ENCODE assay signal across 8 mouse cellular contexts in the genomic region with DNA sequence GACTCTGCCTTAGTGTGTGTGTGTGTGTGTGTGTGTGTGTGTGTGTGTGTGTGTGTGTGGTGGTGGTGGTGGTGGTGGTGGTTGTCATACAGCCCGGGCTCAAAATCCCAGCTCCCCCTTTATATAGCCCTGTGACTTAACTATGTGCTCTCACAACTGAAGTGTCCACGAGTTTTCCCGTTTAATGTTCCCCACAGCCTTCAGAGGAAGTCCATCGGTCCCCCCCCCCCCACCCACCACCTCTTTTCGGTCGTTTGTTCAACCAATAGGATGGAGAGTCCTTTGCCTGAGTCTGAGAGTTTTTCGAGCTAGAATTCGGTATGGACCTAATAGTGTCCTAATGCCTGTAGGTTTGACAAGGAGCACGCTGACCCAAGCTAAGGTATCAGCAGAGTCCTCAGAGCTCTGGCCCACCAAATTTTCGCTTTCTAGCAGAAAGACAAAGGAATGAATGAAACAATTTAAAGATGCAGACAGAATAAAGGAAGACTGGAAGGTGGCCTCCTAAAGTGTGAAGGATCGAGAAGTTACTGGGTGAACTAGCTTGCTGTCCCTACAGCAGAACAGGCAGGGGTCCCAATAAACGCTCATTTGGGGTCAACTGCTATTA. TPM values are rescaled to one million over a fixed set of nuclear protein-coding genes. Genes with fewer than 3 reads are reported as not detected.
DNase-seq lines count a peak whose midpoint lies in the region; ATAC-seq and TF ChIP-seq lines count a peak whose summit lies in the region.

No protein-coding gene starts in this region.

- 35% methylated on average over 12 of the region's 12 CpGs for WGBS in kidney, postnatal 0 days
- WGBS in embryonic facial prominence, embryonic 13.5 days, result 37% methylated on average over 12 of the region's 12 CpGs
- WGBS in intestine, embryonic 16.5 days, result 30% methylated on average over 12 of the region's 12 CpGs
- WGBS in neural tube, embryonic 12.5 days, result 30% methylated on average over 12 of the region's 12 CpGs

- TF ChIP-seq CTCF in kidney, postnatal 0 days (IDR thresholded peaks at IDR 0.05; ENCODE audit: low read depth), result no peak

- H3K9ac ChIP-seq in kidney, postnatal 0 days (ENCODE audit: low read depth, low read length), result peak overlapping the region; percentile 72; the same call in 1 of the 2 replicates
- H3K9ac ChIP-seq in embryonic facial prominence, embryonic 13.5 days, result peak overlapping the region; percentile 83
- H3K9ac ChIP-seq in intestine, embryonic 16.5 days (ENCODE audit: low read depth, low read length), result peak overlapping the region; percentile 78
- H3K9ac ChIP-seq in neural tube, embryonic 12.5 days, result peak overlapping the region; percentile 89

- H3K4me2 ChIP-seq in kidney, postnatal 0 days (ENCODE audit: low read length), result peak overlapping the region; percentile 92
- peak overlapping the region; percentile 90 for H3K4me2 ChIP-seq in embryonic facial prominence, embryonic 13.5 days
- H3K4me2 ChIP-seq in intestine, embryonic 16.5 days (ENCODE audit: low read depth, low read length), result peak overlapping the region; percentile 72
- H3K4me2 ChIP-seq in neural tube, embryonic 12.5 days (replicated peaks), result peak overlapping the region; percentile 76

- H3K4me3 ChIP-seq in kidney, postnatal 0 days (replicated peaks; ENCODE audit: low read depth, low read length), result peak overlapping the region; percentile 69
- peak overlapping the region; percentile 72 for H3K4me3 ChIP-seq in embryonic facial prominence, embryonic 13.5 days
- H3K4me3 ChIP-seq in intestine, embryonic 16.5 days (ENCODE audit: low read length), result peak overlapping the region; percentile 69
- peak overlapping the region; percentile 67 for H3K4me3 ChIP-seq in neural tube, embryonic 12.5 days

- H3K9me3 ChIP-seq in kidney, postnatal 0 days (replicated peaks; ENCODE audit: low read length), result no peaks in the 10 kb centered on the region
- H3K9me3 ChIP-seq in embryonic facial prominence, embryonic 13.5 days, result no peaks in the 10 kb centered on the region
- H3K9me3 ChIP-seq in intestine, embryonic 16.5 days (ENCODE audit: control insufficient read depth, low read length), result no peaks in the 10 kb centered on the region
- H3K9me3 ChIP-seq in neural tube, embryonic 12.5 days, result no peaks in the 10 kb centered on the region

- 0 out of 2 replicates have a peak, but pooled peaks cover 14% of the 10 kb centered on the region for H3K36me3 ChIP-seq in kidney, postnatal 0 days (ENCODE audit: insufficient read depth, low read length)
- H3K36me3 ChIP-seq in embryonic facial prominence, embryonic 13.5 days, result peaks cover 21% of the 10 kb centered on the region
- H3K36me3 ChIP-seq in intestine, embryonic 16.5 days (ENCODE audit: control insufficient read depth, insufficient read depth, low read length), result peaks cover 5% of the 10 kb centered on the region; the same call in 1 of the 2 replicates
- H3K36me3 ChIP-seq in neural tube, embryonic 12.5 days, result peaks cover 19% of the 10 kb centered on the region

- ATAC-seq in kidney, postnatal 0 days (replicated peaks; ENCODE audit: low FRiP score, low read depth), result no peak
- no peak for ATAC-seq in embryonic facial prominence, embryonic 13.5 days (ENCODE audit: insufficient number of reproducible peaks, insufficient read depth, low FRiP score, low TSS enrichment, low read depth)
- no peak for ATAC-seq in intestine, embryonic 16.5 days
- ATAC-seq in neural tube, embryonic 12.5 days (ENCODE audit: low FRiP score, low read depth), result no peak

- peak overlapping the region; percentile 16; the same call in 1 of the 2 replicates for H3K27ac ChIP-seq in kidney, postnatal 0 days
- peak overlapping the region; percentile 60 for H3K27ac ChIP-seq in embryonic facial prominence, embryonic 13.5 days
- H3K27ac ChIP-seq in intestine, embryonic 16.5 days (ENCODE audit: low read length), result peak overlapping the region; percentile 68
- no peak overlapping the region for H3K27ac ChIP-seq in neural tube, embryonic 12.5 days

- no peak for DNase-seq in kidney, postnatal 0 days (ENCODE audit: low spot score)
- no peak for DNase-seq in kidney, adult 8-10 months
- no peak for DNase-seq in cerebellum, adult 11 months
- no peak for DNase-seq in layer of hippocampus, adult 9-10 months (ENCODE audit: low spot score)
- no peak for DNase-seq in yolk sac, embryonic 10.5 days (ENCODE audit: low spot score)

- H3K27me3 ChIP-seq in kidney, postnatal 0 days (ENCODE audit: insufficient read depth, low read length), result no peaks in the 10 kb centered on the region
- H3K27me3 ChIP-seq in embryonic facial prominence, embryonic 13.5 days, result no peaks in the 10 kb centered on the region
- H3K27me3 ChIP-seq in intestine, embryonic 16.5 days (replicated peaks; ENCODE audit: control insufficient read depth, insufficient read depth, low read length), result no peaks in the 10 kb centered on the region
- peaks cover 9% of the 10 kb centered on the region for H3K27me3 ChIP-seq in neural tube, embryonic 12.5 days (replicated peaks)

- peaks cover 32% of the 10 kb centered on the region for H3K4me1 ChIP-seq in kidney, postnatal 0 days (replicated peaks; ENCODE audit: insufficient read depth, low read length)
- H3K4me1 ChIP-seq in embryonic facial prominence, embryonic 13.5 days, result peaks cover 72% of the 10 kb centered on the region
- peaks cover 51% of the 10 kb centered on the region for H3K4me1 ChIP-seq in intestine, embryonic 16.5 days (ENCODE audit: control insufficient read depth, insufficient read depth, low read length)
- peaks cover 60% of the 10 kb centered on the region for H3K4me1 ChIP-seq in neural tube, embryonic 12.5 days

RNA-seq across cellular contexts. Expression of a gene that starts 1.1 kb away (rescaled TPM):
- 144 and 174 TPM in 2 replicates for polyA plus RNA-seq in kidney, postnatal 0 days (2015; fragmentation: Nextera tagmentation; extraction: Ambion mirVana)
- 84.9 and 120 TPM in 2 replicates for polyA plus RNA-seq in embryonic facial prominence, embryonic 13.5 days (2015; fragmentation: Nextera tagmentation; extraction: Ambion mirVana)
- polyA plus RNA-seq in intestine, embryonic 16.5 days (2015; fragmentation: Nextera tagmentation; extraction: Ambion mirVana), result 57.9 and 58.2 TPM in 2 replicates
- 324 and 325 TPM in 2 replicates for polyA plus RNA-seq in neural tube, embryonic 12.5 days (2016; fragmentation: Nextera tagmentation; extraction: Ambion mirVana)

RNA-seq across cellular contexts. Expression of a gene that starts 2.6 kb away (rescaled TPM):
- polyA plus RNA-seq in kidney, postnatal 0 days (2015; fragmentation: Nextera tagmentation; extraction: Ambion mirVana), result 24.6 and 28.5 TPM in 2 replicates
- polyA plus RNA-seq in embryonic facial prominence, embryonic 13.5 days (2015; fragmentation: Nextera tagmentation; extraction: Ambion mirVana), result 41.5 and 42.4 TPM in 2 replicates
- 198 and 222 TPM in 2 replicates for polyA plus RNA-seq in intestine, embryonic 16.5 days (2015; fragmentation: Nextera tagmentation; extraction: Ambion mirVana)
- polyA plus RNA-seq in neural tube, embryonic 12.5 days (2016; fragmentation: Nextera tagmentation; extraction: Ambion mirVana), result 25.7 and 33.4 TPM in 2 replicates

RNA-seq across cellular contexts. Expression of a gene that starts 6.6 kb away (rescaled TPM):
- polyA plus RNA-seq in kidney, postnatal 0 days (2015; fragmentation: Nextera tagmentation; extraction: Ambion mirVana), result 128 and 129 TPM in 2 replicates
- polyA plus RNA-seq in embryonic facial prominence, embryonic 13.5 days (2015; fragmentation: Nextera tagmentation; extraction: Ambion mirVana), result 84.4 and 95.1 TPM in 2 replicates
- polyA plus RNA-seq in intestine, embryonic 16.5 days (2015; fragmentation: Nextera tagmentation; extraction: Ambion mirVana), result 176 and 195 TPM in 2 replicates
- polyA plus RNA-seq in neural tube, embryonic 12.5 days (2016; fragmentation: Nextera tagmentation; extraction: Ambion mirVana), result 90.2 and 93.0 TPM in 2 replicates

RNA-seq across cellular contexts. Expression of a gene that starts 13.8 kb away (rescaled TPM):
- 52.8 and 56.6 TPM in 2 replicates for polyA plus RNA-seq in kidney, postnatal 0 days (2015; fragmentation: Nextera tagmentation; extraction: Ambion mirVana)
- polyA plus RNA-seq in embryonic facial prominence, embryonic 13.5 days (2015; fragmentation: Nextera tagmentation; extraction: Ambion mirVana), result 53.4 and 58.6 TPM in 2 replicates
- polyA plus RNA-seq in intestine, embryonic 16.5 days (2015; fragmentation: Nextera tagmentation; extraction: Ambion mirVana), result 18.3 and 21.5 TPM in 2 replicates
- 33.7 and 37.8 TPM in 2 replicates for polyA plus RNA-seq in neural tube, embryonic 12.5 days (2016; fragmentation: Nextera tagmentation; extraction: Ambion mirVana)

RNA-seq across cellular contexts. Expression of a gene that starts 18.7 kb away (rescaled TPM):
- 30.7 and 32.1 TPM in 2 replicates for polyA plus RNA-seq in kidney, postnatal 0 days (2015; fragmentation: Nextera tagmentation; extraction: Ambion mirVana)
- polyA plus RNA-seq in embryonic facial prominence, embryonic 13.5 days (2015; fragmentation: Nextera tagmentation; extraction: Ambion mirVana), result 23.0 and 23.8 TPM in 2 replicates
- polyA plus RNA-seq in intestine, embryonic 16.5 days (2015; fragmentation: Nextera tagmentation; extraction: Ambion mirVana), result 26.9 and 29.5 TPM in 2 replicates
- polyA plus RNA-seq in neural tube, embryonic 12.5 days (2016; fragmentation: Nextera tagmentation; extraction: Ambion mirVana), result 22.0 and 22.9 TPM in 2 replicates
